ENCODE assay signal across 8 mouse cellular contexts in the genomic region with DNA sequence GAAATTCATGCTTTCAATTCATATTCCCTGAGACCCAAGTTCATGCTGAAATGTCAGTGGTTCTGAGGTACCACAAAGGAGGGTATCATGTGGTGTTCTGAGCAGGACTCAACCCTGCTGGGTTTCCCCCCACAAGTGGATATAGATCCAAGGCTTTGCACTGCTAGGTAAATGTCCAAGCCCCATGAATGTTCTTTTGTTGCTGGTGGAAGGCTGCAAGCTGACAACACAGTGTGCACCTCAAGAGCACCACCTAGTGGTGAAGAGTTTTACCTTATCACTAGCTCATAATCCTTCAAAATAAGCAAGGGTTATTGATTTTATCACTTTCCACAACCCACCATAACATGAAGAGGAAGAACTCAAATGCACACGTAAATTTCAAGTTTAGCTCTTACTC. TPM values are rescaled to one million over a fixed set of nuclear protein-coding genes. Genes with fewer than 3 reads are reported as not detected.
DNase-seq lines count a peak whose midpoint lies in the region; ATAC-seq and TF ChIP-seq lines count a peak whose summit lies in the region.

No protein-coding gene starts in this region.

- peak; percentile 53 for DNase-seq in left cerebral cortex, adult 11 months (ENCODE audit: low spot score)
- no peak for DNase-seq in left cerebral cortex, adult 8-10 months (ENCODE audit: low spot score in 2 of 2)
- DNase-seq in G1E (ENCODE audit: low spot score), result no peak
- DNase-seq in brain, adult 2 months (ENCODE audit: low read depth, low spot score), result peak; percentile 91
- DNase-seq in fibroblast of lung, adult 2 months (ENCODE audit: low read depth), result peak; percentile 12
- no peak for DNase-seq in lung, adult 2 months
- DNase-seq in retina, postnatal 7 days (ENCODE audit: low read depth, low spot score), result peak; percentile 59
- no peak for DNase-seq in urinary bladder, adult 18-20 months (ENCODE audit: low spot score in 2 of 2)

- no peak for TF ChIP-seq POLR2A in lung, adult 2 months (IDR thresholded peaks at IDR 0.05; ENCODE audit: borderline replicate concordance, extremely low read depth, low read depth, low read length)

- no peak for ATAC-seq in G1E (ENCODE audit: extremely low read depth, insufficient number of reproducible peaks, low FRiP score, poor library complexity, severe bottlenecking)

- no peaks in the 10 kb centered on the region for H3K27me3 ChIP-seq in G1E (ENCODE audit: insufficient read depth, low read length)

- WGBS in lung, adult 2 months, result 17% methylated on average over 1 of the region's 1 CpGs

- H3K36me3 ChIP-seq in G1E (replicated peaks), result peaks cover 95% of the 10 kb centered on the region

- no peaks in the 10 kb centered on the region for H3K9me3 ChIP-seq in G1E (replicated peaks)

- TF ChIP-seq CTCF in G1E (IDR thresholded peaks at IDR 0.05; ENCODE audit: low read depth, low read length), result peak; percentile 69
- TF ChIP-seq CTCF in lung, adult 2 months (IDR thresholded peaks at IDR 0.05; ENCODE audit: insufficient read depth, low read length), result peak; percentile 57

- H3K4me3 ChIP-seq in G1E (ENCODE audit: low read depth, low read length), result no peak overlapping the region
- H3K4me3 ChIP-seq in lung, adult 2 months (replicated peaks; ENCODE audit: extremely low read depth, low read depth, low read length), result no peak overlapping the region

- peaks cover 3% of the 10 kb centered on the region; the same call in 1 of the 2 replicates for H3K4me1 ChIP-seq in G1E (ENCODE audit: insufficient read depth, low read depth, low read length)
- H3K4me1 ChIP-seq in lung, adult 2 months (ENCODE audit: control insufficient read depth, insufficient read depth, low read length), result no peaks in the 10 kb centered on the region

RNA-seq across cellular contexts. Expression of a gene that starts 10.8 kb away (rescaled TPM):
- 10 to 100 TPM in 1 of 4 experiments, 1 to 10 TPM in 3; 6.5 to 13.3 (median 7.8) TPM for total RNA-seq in left cerebral cortex, adult 8-10 months (2022)
- total RNA-seq in G1E (2014; fragmentation: Nextera tagmentation), result 2.3 and 2.4 TPM in 2 replicates
- total RNA-seq in G1E (2017), result 2.3 and 3.3 TPM in 2 replicates
- 0.13 and 0.89 TPM in 2 replicates for polyA plus RNA-seq in G1E (2012)
- polyA plus RNA-seq in lung, adult 2 months (2012; rRNA removed), result 7.5 and 9.4 TPM in 2 replicates

RNA-seq across cellular contexts. Expression of a gene that starts 16.0 kb away (rescaled TPM):
- 1 to 10 TPM; 2.7 to 5.1 (median 3.8) TPM for total RNA-seq in left cerebral cortex, adult 8-10 months (2022)
- total RNA-seq in G1E (2014; fragmentation: Nextera tagmentation) (not detected in 2 replicates), G1E (2017) (0.33 TPM in 1 of 2 replicates, not detected in the other)
- 0.17 and 0.23 TPM in 2 replicates for polyA plus RNA-seq in G1E (2012)
- 0.08 and 0.10 TPM in 2 replicates for polyA plus RNA-seq in lung, adult 2 months (2012; rRNA removed)

RNA-seq across cellular contexts. Expression of a gene that starts 42.5 kb away (rescaled TPM):
- total RNA-seq in left cerebral cortex, adult 8-10 months (2022), result 1 to 10 TPM; 1.1 to 1.3 (median 1.1) TPM
- total RNA-seq in G1E (2014; fragmentation: Nextera tagmentation) (0.75 and 1.0 TPM in 2 replicates), G1E (2017) (0.52 and 1.0 TPM in 2 replicates)
- polyA plus RNA-seq in G1E (2012), result 0.09 and 0.17 TPM in 2 replicates
- polyA plus RNA-seq in lung, adult 2 months (2012; rRNA removed), result 1.5 and 1.7 TPM in 2 replicates

RNA-seq across cellular contexts. Expression of a gene that starts 45.1 kb away (rescaled TPM):
- total RNA-seq in left cerebral cortex, adult 8-10 months (2022), result not detected
- total RNA-seq in G1E (2014; fragmentation: Nextera tagmentation) (not detected in 2 replicates), G1E (2017) (0.16 TPM in 1 of 2 replicates, not detected in the other)
- not detected in 2 replicates for polyA plus RNA-seq in G1E (2012)
- 0.07 and 0.09 TPM in 2 replicates for polyA plus RNA-seq in lung, adult 2 months (2012; rRNA removed)

RNA-seq across cellular contexts. Expression of a gene that starts 49.4 kb away (rescaled TPM):
- 100 to 1,000 TPM in 2 of 4 experiments, 10 to 100 TPM in 2; 97.2 to 104 (median 101) TPM for total RNA-seq in left cerebral cortex, adult 8-10 months (2022)
- 20.5 and 23.2 TPM in 2 replicates for total RNA-seq in G1E (2014; fragmentation: Nextera tagmentation)
- total RNA-seq in G1E (2017), result 25.5 and 32.2 TPM in 2 replicates
- 16.5 and 27.8 TPM in 2 replicates for polyA plus RNA-seq in G1E (2012)
- 138 and 144 TPM in 2 replicates for polyA plus RNA-seq in lung, adult 2 months (2012; rRNA removed)

Comparison
In these comparisons a context has a peak if more than half of its experiments do, and no peak if none do; other contexts are left out.
1. DNase-seq: peak in left cerebral cortex, adult 11 months (single experiment), brain, adult 2 months (single experiment), fibroblast of lung, adult 2 months (single experiment) and retina, postnatal 7 days (single experiment); none in left cerebral cortex, adult 8-10 months (0 of 2), G1E (single experiment), lung, adult 2 months (single experiment) and urinary bladder, adult 18-20 months (0 of 2).